Mouse (Mus musculus): ENCODE measurements around the gene Ptbp3.
A peak's percentile ranks its signal among the peaks of the same experiment; 100 is the strongest.
"Not testable (repeated sequence)": the region's sequence is repeated elsewhere in the genome, so short reads cannot be mapped to it uniquely, and the experiment has no call there.

Ptbp3 gene

GRCm38 (mm10) chr4:59549175-59549976 is at the start of gene Ptbp3:
Gene Ptbp3, minus strand, starts transcription at chr4:59549364.
- DNase-seq = peak; percentile 84

GRCm38 (mm10) chr4:59596556-59596955 is 47.4 kb upstream of the Ptbp3 start:
- DNase-seq = no peak

GRCm38 (mm10) chr4:59594614-59595013 is 45.5 kb upstream of the Ptbp3 start:
- no peak for DNase-seq

GRCm38 (mm10) chr4:59587872-59588226 is 38.7 kb upstream of the Ptbp3 start:
- DNase-seq = no peak

GRCm38 (mm10) chr4:59587215-59587871 is 38.2 kb upstream of the Ptbp3 start:
- no peak for DNase-seq

GRCm38 (mm10) chr4:59585097-59585496 is 35.9 kb upstream of the Ptbp3 start:
- no peak for DNase-seq

GRCm38 (mm10) chr4:59582186-59582585 is 33.0 kb upstream of the Ptbp3 start:
- no peak for DNase-seq

- DNase-seq = peak; percentile 97
Measured at GRCm38 (mm10) chr4:59581314-59582185, 32.4 kb upstream of the Ptbp3 start, which contains the start of gene Hsdl2. Gene Hsdl2, plus strand, starts transcription at chr4:59581563.

- peak; percentile 13 for DNase-seq
Measured at GRCm38 (mm10) chr4:59580495-59581281, 31.5 kb upstream of the Ptbp3 start.

- no peak for DNase-seq
Measured at GRCm38 (mm10) chr4:59575184-59575958, 26.2 kb upstream of the Ptbp3 start.

GRCm38 (mm10) chr4:59572521-59573118 is 23.5 kb upstream of the Ptbp3 start:
- no peak for DNase-seq

- not testable (repeated sequence) for DNase-seq
Measured at GRCm38 (mm10) chr4:59570519-59570918, 21.4 kb upstream of the Ptbp3 start.

GRCm38 (mm10) chr4:59569538-59569937 is 20.4 kb upstream of the Ptbp3 start:
- peak; percentile 62 for DNase-seq

- DNase-seq = no peak
Measured at GRCm38 (mm10) chr4:59567576-59568260, 18.6 kb upstream of the Ptbp3 start.

GRCm38 (mm10) chr4:59565571-59566188 is 16.5 kb upstream of the Ptbp3 start:
- no peak for DNase-seq

- DNase-seq = no peak
Measured at GRCm38 (mm10) chr4:59564128-59564527, 15.0 kb upstream of the Ptbp3 start.

- DNase-seq = no peak
Measured at GRCm38 (mm10) chr4:59560141-59560540, 11.0 kb upstream of the Ptbp3 start.

GRCm38 (mm10) chr4:59558096-59558720 is 9.0 kb upstream of the Ptbp3 start:
- no peak for DNase-seq

- DNase-seq = not testable (repeated sequence)
Measured at GRCm38 (mm10) chr4:59557343-59557742, 8.2 kb upstream of the Ptbp3 start.

- no peak for DNase-seq
Measured at GRCm38 (mm10) chr4:59555177-59555576, 6.0 kb upstream of the Ptbp3 start.

All from right cerebral cortex, postnatal 25 days (tissue).